Mouse (Mus musculus): Measurements from ENCODE around the gene Rpl31.

- no peak for TF ChIP-seq POLR2A (IDR thresholded peaks at IDR 0.05; ENCODE audit: control insufficient read depth, low read depth, low read length)
- TF ChIP-seq CTCF (IDR thresholded peaks at IDR 0.05; ENCODE audit: control insufficient read depth, insufficient read depth, insufficient replicate concordance, low read depth, low read length) = no peak
Observed at GRCm38 (mm10) chr1:39317935-39318334, 49.7 kb upstream of the Rpl31 start.
